28 mouse cellular contexts compared by ENCODE assay signal in genomic region chr4:55127228-55127901, GRCm38 (mm10).
DNase-seq lines count a peak whose midpoint lies in the region; ATAC-seq lines count a peak whose summit lies in the region.
"Had no signal": no experiment of that assay in that cellular context is flagged by ENCODE, and none has a peak within 500 bp of the region (broad histone marks: within the 10 kb centered on the region; RNA-seq: fewer than 3 reads in every experiment).

No protein-coding gene starts in this region.

- 0 out of 2 replicates have a peak, but pooled peaks cover 8% of the 10 kb centered on the region for H3K4me1 ChIP-seq in intestine, embryonic 15.5 days (replicated peaks)
- H3K4me1 ChIP-seq in midbrain, embryonic 15.5 days: 0 out of 2 replicates have a peak, but pooled peaks cover 7% of the 10 kb centered on the region
- H3K4me1 ChIP-seq: embryonic facial prominence, embryonic 10.5 days; hindbrain, embryonic 15.5 days had no signal

- H3K9me3 ChIP-seq in intestine, embryonic 15.5 days: no peaks in the 10 kb centered on the region
- no peaks in the 10 kb centered on the region for H3K9me3 ChIP-seq in midbrain, embryonic 15.5 days
- H3K9me3 ChIP-seq: embryonic facial prominence, embryonic 10.5 days; embryonic facial prominence, embryonic 13.5 days; forebrain, embryonic 12.5 days; forebrain, embryonic 15.5 days; heart, embryonic 10.5 days; heart, embryonic 13.5 days; hindbrain, embryonic 12.5 days; hindbrain, embryonic 15.5 days had no signal

- no peaks in the 10 kb centered on the region for H3K27me3 ChIP-seq in intestine, embryonic 15.5 days (replicated peaks)
- H3K27me3 ChIP-seq in midbrain, embryonic 15.5 days (replicated peaks): no peaks in the 10 kb centered on the region; the same call in 1 of the 2 replicates
- H3K27me3 ChIP-seq: CH12.LX; embryonic facial prominence, embryonic 13.5 days; forebrain, embryonic 12.5 days; forebrain, embryonic 15.5 days; hindbrain, embryonic 12.5 days; hindbrain, embryonic 15.5 days had no signal

- no peak overlapping the region for H3K4me3 ChIP-seq in intestine, embryonic 15.5 days (replicated peaks)
- H3K4me3 ChIP-seq in midbrain, embryonic 15.5 days: no peak overlapping the region
- H3K4me3 ChIP-seq: embryonic facial prominence, embryonic 10.5 days; embryonic facial prominence, embryonic 13.5 days; erythroblast, embryonic 14.5 days; forebrain, embryonic 12.5 days; forebrain, embryonic 15.5 days; heart, adult 2 months; heart, embryonic 10.5 days; heart, embryonic 13.5 days; hindbrain, embryonic 12.5 days; hindbrain, embryonic 15.5 days had no signal

- peak; percentile 26 for DNase-seq in NIH3T3 (ENCODE audit: low read depth)
- DNase-seq in large intestine, adult 2 months (ENCODE audit: low read depth, low spot score): peak; percentile 6
- no peak for DNase-seq in lung, postnatal 36 days
- no peak for DNase-seq in heart, postnatal 4 days
- DNase-seq: adrenal gland, adult 2 months; adrenal gland, postnatal 14 days; B cell, adult 2 months; cerebellum, adult 11-12 months; cerebellum, adult 8-10 months; cerebellum, postnatal 10 days; cerebellum, postnatal 36 days; embryo, embryonic 11 days; gastrocnemius, postnatal 25 days; heart, adult 2 months; heart, postnatal 14 days had no signal

- H3K27ac ChIP-seq in intestine, embryonic 15.5 days: no peak overlapping the region
- no peak overlapping the region for H3K27ac ChIP-seq in midbrain, embryonic 15.5 days
- H3K27ac ChIP-seq: embryonic facial prominence, embryonic 10.5 days; embryonic facial prominence, embryonic 13.5 days; forebrain, embryonic 12.5 days; forebrain, embryonic 15.5 days; heart, adult 2 months; heart, embryonic 10.5 days; heart, embryonic 13.5 days; hindbrain, embryonic 12.5 days; hindbrain, embryonic 15.5 days had no signal

- H3K36me3 ChIP-seq in intestine, embryonic 15.5 days: no peaks in the 10 kb centered on the region
- no peaks in the 10 kb centered on the region for H3K36me3 ChIP-seq in midbrain, embryonic 15.5 days (replicated peaks)
- H3K36me3 ChIP-seq: embryonic facial prominence, embryonic 10.5 days; embryonic facial prominence, embryonic 13.5 days; forebrain, embryonic 12.5 days; forebrain, embryonic 15.5 days; G1E; heart, embryonic 10.5 days; heart, embryonic 13.5 days; hindbrain, embryonic 12.5 days; hindbrain, embryonic 15.5 days had no signal

- peak; percentile 92 for ATAC-seq in intestine, embryonic 15.5 days
- ATAC-seq in midbrain, embryonic 15.5 days (replicated peaks): no peak
- ATAC-seq: forebrain, embryonic 15.5 days had no signal

- H3K9ac ChIP-seq in intestine, embryonic 15.5 days: no peak overlapping the region
- H3K9ac ChIP-seq in midbrain, embryonic 15.5 days: no peak overlapping the region
- H3K9ac ChIP-seq: embryonic facial prominence, embryonic 13.5 days; forebrain, embryonic 12.5 days; forebrain, embryonic 15.5 days; heart, embryonic 13.5 days; hindbrain, embryonic 12.5 days; hindbrain, embryonic 15.5 days had no signal

- 70% methylated on average over 9 of the region's 9 CpGs for WGBS in intestine, embryonic 15.5 days
- WGBS in large intestine, adult 2 months: 48% methylated on average over 9 of the region's 9 CpGs
- WGBS in midbrain, embryonic 15.5 days: 89% methylated on average over 9 of the region's 9 CpGs

- H3K4me2 ChIP-seq in intestine, embryonic 15.5 days (replicated peaks): no peak overlapping the region
- H3K4me2 ChIP-seq in midbrain, embryonic 15.5 days: no peak overlapping the region
- H3K4me2 ChIP-seq: embryonic facial prominence, embryonic 13.5 days; forebrain, embryonic 12.5 days; forebrain, embryonic 15.5 days; heart, embryonic 13.5 days; hindbrain, embryonic 12.5 days; hindbrain, embryonic 15.5 days had no signal

Comparison
In these comparisons a context has a peak if more than half of its experiments do, and no peak if none do; other contexts are left out.
1. DNase-seq: peak in NIH3T3 (single experiment) and large intestine, adult 2 months (single experiment); none in lung, postnatal 36 days (single experiment) and heart, postnatal 4 days (single experiment).